Mouse (Mus musculus) hindbrain, embryonic 16.5 days (tissue): ENCODE data around the gene Olfr1442. TPM values are rescaled to one million over a fixed set of nuclear protein-coding genes. Genes with fewer than 3 reads are reported as not detected.
"Not testable (repeated sequence)": the region's sequence is repeated elsewhere in the genome, so short reads cannot be mapped to it uniquely, and the experiment has no call there.

Source experiments
- ATAC-seq: fragments of 200-750 bp; cut with Nextera tagmentation; 2 replicates; pipeline ENCODE4 v1.8.0; 2017; ENCODE audit warnings: moderate TSS enrichment, moderate library complexity
- H3K27ac ChIP-seq: fragments of 300-500 bp; sonication (generic); 2 replicates; pipeline ENCODE4 v1.5.1; 2014; ENCODE audit warnings: low read depth, mild to moderate bottlenecking, control low read depth, low read length, moderate library complexity
- H3K27me3 ChIP-seq: fragments of 300-500 bp; sonication (generic); replicated peaks from 2 replicates; pipeline ENCODE4 v1.6.1; 2014; ENCODE audit warnings: low read length; ENCODE audit not compliant: control insufficient read depth, insufficient read depth
- H3K36me3 ChIP-seq: fragments of 300-500 bp; sonication (generic); 2 replicates; pipeline ENCODE4 v1.6.1; 2014; ENCODE audit warnings: mild to moderate bottlenecking, low read length, moderate library complexity, mixed read lengths; ENCODE audit not compliant: control insufficient read depth, insufficient read depth
- H3K4me1 ChIP-seq: fragments of 300-500 bp; sonication (generic); 2 replicates; pipeline ENCODE4 v1.6.1; 2014; ENCODE audit warnings: low read depth, low read length; ENCODE audit not compliant: control insufficient read depth, insufficient read depth
- H3K4me2 ChIP-seq: fragments of 300-500 bp; sonication (generic); 2 replicates; pipeline ENCODE4 v1.6.1; 2014; ENCODE audit warnings: mild to moderate bottlenecking, low read length, control low read depth, moderate library complexity
- H3K4me3 ChIP-seq: fragments of 300-500 bp; sonication (generic); 2 replicates; pipeline ENCODE4 v1.5.1; 2014; ENCODE audit warnings: mild to moderate bottlenecking, low read length, control low read depth, moderate library complexity
- H3K9ac ChIP-seq: fragments of 300-500 bp; sonication (generic); 2 replicates; pipeline ENCODE4 v1.6.1; 2014; ENCODE audit warnings: low read depth, mild to moderate bottlenecking, control low read depth, low read length, moderate library complexity
- H3K9me3 ChIP-seq: fragments of 300-500 bp; sonication (generic); 2 replicates; pipeline ENCODE4 v1.6.1; 2014; ENCODE audit warnings: mild to moderate bottlenecking, low read length, moderate library complexity; ENCODE audit not compliant: control insufficient read depth
- WGBS: fragments of 180-500 bp; shearing (Covaris S2); extraction: QIAGEN DNeasy Blood & Tissue Kit; methylation state at CpG from one replicate; pipeline ENCODE4 v1.1.7; 2014; 5-methylcytosine and 5-hydroxymethylcytosine counted together
- polyA plus RNA-seq: library from polyadenylated mRNA; unstranded; fragments of >200 nt; fragmentation: Nextera tagmentation; extraction: Ambion mirVana; gene quantifications from 2 replicates; pipeline ENCODE4 v1.2.1, GENCODE M21; 2015

The Olfr1442 gene
- polyA plus RNA-seq, 1 experiment from 2014 or later = not detected

GRCm38 (mm10) chr19:12721596-12721995 lies 51.4 kb downstream of the Olfr1442 start:
- ATAC-seq, H3K9ac ChIP-seq, H3K4me2 ChIP-seq, H3K4me3 ChIP-seq, H3K36me3 ChIP-seq, H3K9me3 ChIP-seq, H3K27me3 ChIP-seq, H3K27ac ChIP-seq, H3K4me1 ChIP-seq: not testable (repeated sequence)
- WGBS = 93% methylated on average over 7 of the region's 7 CpGs

GRCm38 (mm10) chr19:12722308-12722707 lies 52.1 kb downstream of the Olfr1442 start:
- H3K27me3 ChIP-seq = no peaks in the 10 kb centered on the region
- ATAC-seq = no peak
- no peaks in the 10 kb centered on the region for H3K36me3 ChIP-seq
- 77% methylated on average over 2 of the region's 3 CpGs for WGBS
- no peak overlapping the region for H3K27ac ChIP-seq
- H3K9ac ChIP-seq = no peak overlapping the region
- H3K4me1 ChIP-seq = no peaks in the 10 kb centered on the region
- no peak overlapping the region for H3K4me2 ChIP-seq
- no peak overlapping the region for H3K4me3 ChIP-seq
- H3K9me3 ChIP-seq = no peaks in the 10 kb centered on the region

- whole genome bisulfite sequencing = 75% methylated on average over 1 of the region's 1 CpGs
- ATAC-seq = no peak
- Histone ChIP-seq H3K4me1 (no peaks in the 10 kb centered on the region), H3K4me3 (no peak overlapping the region), H3K9ac (no peak overlapping the region), H3K9me3 (no peaks in the 10 kb centered on the region), H3K36me3 (no peaks in the 10 kb centered on the region), H3K4me2 (no peak overlapping the region), H3K27ac (no peak overlapping the region), H3K27me3 (no peaks in the 10 kb centered on the region)
Measured at GRCm38 (mm10) chr19:12725851-12726250, 55.6 kb downstream of the Olfr1442 start.

Other genes with a start within 250 kb of the Olfr1442 start
- not detected in 2 replicates for gene Pfpl, start 242.5 kb upstream of the Olfr1442 start, polyA plus RNA-seq
- gene Mpeg1, start 209.7 kb upstream of the Olfr1442 start, polyA plus RNA-seq = 0.66 and 0.77 TPM in 2 replicates
- 32.7 and 39.2 TPM in 2 replicates for gene Dtx4, start 169.0 kb upstream of the Olfr1442 start, polyA plus RNA-seq
- 6.2 and 6.9 TPM in 2 replicates for gene Fam111a, start 124.7 kb upstream of the Olfr1442 start, polyA plus RNA-seq
- gene Gm4952, start 70.5 kb upstream of the Olfr1442 start, polyA plus RNA-seq = 0.11 and 0.20 TPM in 2 replicates
- not detected in 2 replicates for gene Glyat, start 37.1 kb upstream of the Olfr1442 start, polyA plus RNA-seq
- not detected in 2 replicates for gene Olfr1443, start 7.7 kb downstream of the Olfr1442 start, polyA plus RNA-seq
- not detected in 2 replicates for gene Keg1, start 25.3 kb downstream of the Olfr1442 start, polyA plus RNA-seq
- 0.97 and 1.3 TPM in 2 replicates for gene Cntf, start 95.2 kb downstream of the Olfr1442 start, polyA plus RNA-seq
- 10.5 TPM in 2 replicates for gene Zfp91, start 125.7 kb downstream of the Olfr1442 start, polyA plus RNA-seq
- gene Lpxn, start 125.8 kb downstream of the Olfr1442 start, polyA plus RNA-seq = 0.84 and 1.2 TPM in 2 replicates
- not detected in 2 replicates for gene Gm5244, start 176.2 kb downstream of the Olfr1442 start, polyA plus RNA-seq
- gene Olfr1444, start 186.8 kb downstream of the Olfr1442 start, polyA plus RNA-seq = not detected in 2 replicates
- not detected in 2 replicates for gene Olfr1445, start 213.4 kb downstream of the Olfr1442 start, polyA plus RNA-seq
- not detected in 2 replicates for gene Olfr1446, start 223.1 kb downstream of the Olfr1442 start, polyA plus RNA-seq
- not detected in 2 replicates for gene Olfr1447, start 233.3 kb downstream of the Olfr1442 start, polyA plus RNA-seq